Mouse (Mus musculus) v-Abl transformed pro-B cells (cell line): ENCODE results near the gene Cbs.

Experiments used
- in situ Hi-C, 2 experiments: fragments of 400-800 bp; cut with MboI; formaldehyde crosslinking; loops; one replicate each; pipeline ENCODE4 v1.15.1; 2025; ENCODE audit not compliant: unreplicated experiment in 2 of 2

The Cbs gene

DNA sequence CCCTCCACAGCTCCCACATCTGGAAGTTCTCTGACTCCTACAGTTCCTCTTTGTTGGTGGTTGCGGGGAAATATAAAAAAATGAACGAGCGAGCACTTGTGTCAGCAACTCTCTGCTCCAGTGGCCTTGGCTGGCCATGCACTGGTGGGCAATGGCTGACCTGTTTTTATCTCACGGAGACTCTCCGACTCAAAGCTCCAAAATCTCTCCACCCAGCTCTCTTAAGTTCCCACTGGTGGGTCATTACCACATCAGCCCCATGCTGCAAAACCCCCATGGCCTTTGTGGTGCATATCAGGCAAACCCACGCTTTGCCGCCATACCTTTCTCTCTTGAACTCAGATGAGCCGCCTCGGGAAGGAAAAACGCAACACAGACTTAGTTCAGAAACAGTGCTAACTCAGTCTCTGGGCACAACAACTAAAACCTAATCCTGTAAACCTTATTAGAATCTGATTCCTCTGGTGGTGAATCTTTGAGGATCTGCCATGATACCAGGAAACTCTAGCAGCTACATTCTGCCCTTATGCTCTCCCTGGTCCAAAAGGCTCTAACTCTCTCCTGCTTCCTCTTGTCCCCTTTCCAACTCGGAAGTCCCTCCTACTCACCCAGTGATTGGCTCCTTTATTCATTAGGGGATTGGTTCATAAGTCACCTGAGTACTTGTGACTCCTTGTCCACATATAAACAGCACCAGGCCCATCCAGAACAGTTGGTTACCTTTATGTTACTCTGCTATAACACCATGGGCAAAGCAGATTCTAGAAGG lies 77.8 kb downstream of the Cbs start:
- in situ Hi-C loops, result no loop called here
